Mouse (Mus musculus) kidney, adult 9 months (tissue): ENCODE data around the gene Tmem28.

Experiments
- DNase-seq: peaks from one replicate; pipeline ENCODE4 v3.0.0; 2022

The Tmem28 gene

DNA sequence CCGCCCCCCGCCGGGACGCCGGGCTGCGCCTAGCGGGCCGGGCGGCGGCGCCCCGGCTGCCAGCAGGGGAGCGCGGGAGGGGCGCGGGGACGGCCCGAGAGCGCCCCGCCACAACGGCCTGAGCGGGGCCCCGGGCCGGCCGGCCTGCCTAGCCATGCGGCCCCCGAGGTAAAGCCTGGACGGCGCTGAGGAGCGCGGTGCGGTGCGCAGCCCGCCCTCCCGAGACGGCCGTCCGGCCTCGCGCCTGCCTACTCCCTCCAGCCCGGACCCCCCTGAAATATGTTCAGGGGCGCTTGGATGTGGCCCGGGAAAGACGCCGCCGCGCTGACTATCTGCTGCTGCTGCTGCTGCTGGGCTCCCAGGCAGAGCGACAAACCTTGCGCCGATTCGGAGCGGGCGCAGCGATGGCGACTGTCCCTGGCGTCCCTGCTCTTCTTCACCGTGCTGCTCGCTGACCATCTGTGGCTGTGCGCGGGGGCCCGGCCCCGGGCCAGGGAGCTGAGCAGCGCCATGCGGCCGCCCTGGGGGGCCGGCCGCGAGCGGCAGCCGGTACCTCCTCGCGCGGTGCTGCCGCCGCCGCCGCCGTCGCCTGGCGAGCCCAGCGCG is at the start of gene Tmem28:
TSS of gene Tmem28 (plus strand) at position 232 of the 606 bp plus-strand sequence.
- no peak for DNase-seq

GRCm38 (mm10) chrX:99780308-99780707 is 40.5 kb upstream of the Tmem28 start:
- no peak for DNase-seq

- DNase-seq = peak; percentile 22
These were observed 12.4 kb upstream of the Tmem28 start for GRCm38 (mm10) chrX:99808375-99808774.

- peak; percentile 60 for DNase-seq
These were observed 1.4 kb upstream of the Tmem28 start for GRCm38 (mm10) chrX:99819395-99819935.

DNA sequence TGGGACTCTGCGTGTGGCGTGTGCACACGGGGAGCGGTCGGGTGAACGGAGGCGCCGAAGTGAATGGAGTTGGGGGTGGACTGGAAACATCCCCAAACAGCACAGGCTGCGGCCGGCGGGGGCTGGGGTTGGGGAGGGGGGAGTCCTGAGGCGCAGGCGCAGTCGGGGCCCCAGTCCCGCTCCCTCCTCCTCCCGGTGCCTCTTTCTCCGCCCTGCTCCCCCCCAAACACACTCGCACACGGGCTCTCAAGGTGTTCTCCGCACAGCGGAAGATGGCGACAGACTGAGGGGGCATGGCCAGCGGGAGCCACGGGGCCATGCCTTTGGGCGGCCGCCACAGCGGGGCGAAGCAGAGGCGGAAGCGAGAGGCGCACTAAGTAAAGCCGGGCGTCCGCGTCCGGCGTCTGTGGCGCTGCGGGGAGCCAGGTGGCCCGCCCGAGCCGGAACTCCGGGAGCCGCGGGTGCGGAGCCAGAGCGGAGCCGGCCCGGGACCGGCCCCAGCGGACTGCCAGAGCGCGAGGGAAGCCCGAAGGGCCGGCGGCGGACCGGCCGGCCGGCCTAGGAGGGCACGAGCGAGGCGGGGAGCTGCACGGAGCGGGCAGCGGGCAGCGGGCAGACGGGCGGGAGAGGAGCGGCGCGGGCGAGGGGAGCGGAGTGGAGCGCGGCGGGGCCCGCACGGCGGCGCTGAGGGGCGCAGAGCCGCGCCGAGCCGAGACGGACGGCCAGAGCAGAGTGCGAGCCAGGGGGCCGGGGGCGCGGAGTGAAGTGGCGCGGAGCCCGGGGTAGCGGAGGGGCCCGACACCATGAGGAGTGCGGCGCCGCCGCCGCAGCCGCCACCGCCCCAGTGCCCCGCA is 658 bp upstream of the Tmem28 start:
- DNase-seq = peak; percentile 28

- no peak for DNase-seq
These were observed 21.3 kb downstream of the Tmem28 start for GRCm38 (mm10) chrX:99842090-99842489.

DNA sequence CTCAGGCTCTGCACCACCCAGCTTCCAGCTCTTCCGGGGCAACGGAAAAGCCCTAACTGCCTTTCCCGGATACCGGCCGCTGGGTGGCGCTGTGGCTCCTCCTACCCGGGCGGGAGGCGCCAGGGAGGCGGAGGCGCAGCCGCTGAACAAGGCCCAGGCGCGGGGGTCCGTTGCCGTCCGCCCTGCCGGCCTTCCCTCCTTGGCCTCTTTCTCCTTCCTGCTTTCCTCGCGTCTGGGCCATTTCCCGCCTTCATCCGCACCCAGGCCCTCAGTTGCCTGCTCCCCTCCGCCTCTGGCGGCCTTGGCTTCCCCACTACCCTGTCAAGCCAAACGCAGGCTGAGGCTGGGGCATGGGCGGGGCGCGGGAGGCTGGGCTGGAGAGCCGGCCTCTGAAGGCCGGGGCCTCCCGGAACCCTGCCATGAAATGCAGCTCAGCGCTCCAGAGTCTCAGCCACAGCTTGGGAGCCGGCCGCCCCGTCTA is 32.5 kb downstream of the Tmem28 start:
- peak; percentile 64 for DNase-seq

DNA sequence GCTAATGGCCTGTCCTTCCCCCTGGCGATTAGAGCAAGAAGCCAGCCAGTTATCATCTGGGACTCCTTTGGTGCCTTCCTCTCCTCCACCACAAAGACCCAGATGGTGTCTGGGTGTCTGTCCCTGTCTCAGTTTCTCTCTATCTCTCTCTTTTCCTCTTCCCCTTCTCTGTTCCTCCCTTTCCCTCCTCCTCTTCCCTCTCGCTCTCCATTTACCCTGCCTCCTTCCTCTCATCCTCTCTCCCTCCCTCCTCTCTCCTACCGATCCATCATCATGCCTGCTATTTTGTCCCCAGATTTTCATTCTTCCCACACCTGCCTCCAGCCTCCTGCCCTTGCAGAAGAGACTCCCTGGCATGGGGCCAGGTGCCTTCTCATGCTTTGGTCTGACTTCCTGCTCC is 33.0 kb downstream of the Tmem28 start:
- DNase-seq = no peak

- DNase-seq = no peak
These were observed 51.4 kb downstream of the Tmem28 start for GRCm38 (mm10) chrX:99872228-99872627.

DNA sequence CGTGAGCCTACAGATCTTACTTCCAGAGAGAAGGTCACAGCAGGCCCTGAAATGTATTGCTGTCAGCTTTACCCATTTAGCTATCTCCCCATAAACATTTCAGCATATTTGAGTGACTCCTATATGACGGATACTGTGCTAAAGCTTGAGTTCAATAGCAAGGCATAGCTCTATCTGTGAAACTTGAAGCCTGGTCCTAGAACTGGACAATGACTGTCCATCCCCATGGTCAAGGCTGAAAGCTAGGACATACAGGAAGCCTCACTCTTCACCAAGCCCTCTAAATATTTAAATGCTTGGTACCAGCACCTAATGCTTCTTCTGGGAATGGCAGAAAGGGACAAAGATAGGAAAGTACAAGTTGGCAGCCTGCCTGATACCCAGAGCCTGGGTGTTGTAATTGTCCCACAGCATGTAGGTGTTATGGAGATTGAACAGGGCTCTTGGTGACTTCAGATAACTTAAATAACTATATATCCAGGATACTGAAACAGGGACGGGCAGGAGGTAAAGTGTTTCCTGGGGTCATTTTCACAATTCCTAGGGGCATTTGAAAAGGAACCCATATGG is 51.9 kb downstream of the Tmem28 start:
- DNase-seq = no peak

DNA sequence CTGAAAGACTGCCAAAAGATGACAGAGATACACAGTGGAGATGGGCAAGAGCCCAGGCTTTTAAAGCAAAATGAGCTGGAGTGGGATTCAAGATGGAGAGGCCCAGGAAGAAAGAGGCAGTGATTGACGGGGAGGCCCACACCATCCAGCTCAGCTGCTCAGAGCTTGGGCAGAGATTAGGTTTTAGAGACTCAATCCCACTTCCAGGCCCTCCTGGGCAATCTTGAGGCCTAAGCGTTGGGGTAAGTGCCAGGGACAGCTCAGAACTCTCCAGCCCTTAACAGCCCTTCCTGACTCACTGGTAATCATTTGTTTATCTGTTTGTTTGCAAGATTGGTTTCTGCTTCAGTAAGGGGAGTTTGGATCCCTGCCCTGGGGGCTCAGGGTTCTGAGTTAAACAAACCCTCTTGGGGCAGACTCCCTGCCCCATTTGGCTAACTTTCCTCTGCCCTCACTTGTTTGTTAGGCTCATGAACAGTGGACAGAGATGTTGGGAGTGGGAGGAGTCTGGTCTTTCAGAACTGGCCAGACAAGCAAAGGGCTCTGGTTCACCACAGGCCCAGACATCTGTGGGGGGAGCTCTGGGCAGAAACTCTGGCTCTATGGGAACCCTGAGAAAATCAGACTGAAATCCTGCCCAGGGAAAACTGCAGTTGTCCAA is 52.6 kb downstream of the Tmem28 start:
- no peak for DNase-seq

GRCm38 (mm10) chrX:99873920-99874296 is 53.1 kb downstream of the Tmem28 start:
- no peak for DNase-seq

- DNase-seq = no peak
These were observed 56.0 kb downstream of the Tmem28 start for GRCm38 (mm10) chrX:99876781-99877180.

- DNase-seq = no peak
These were observed 62.6 kb downstream of the Tmem28 start for GRCm38 (mm10) chrX:99883396-99883795.
